Mouse (Mus musculus) MEL (cell line): Measurements from ENCODE around the gene Tcea3. TPM values are rescaled to one million over a fixed set of nuclear protein-coding genes. Genes with fewer than 3 reads are reported as not detected.

Experiments
- DNase-seq: peaks from one replicate; pipeline ENCODE4 v3.0.0; 2011; ENCODE audit warnings: low read depth, low spot score
- H3K27ac ChIP-seq: 2 replicates; pipeline ENCODE4 v1.5.1; 2012; ENCODE audit warnings: low read depth, mild to moderate bottlenecking, control low read depth, low read length, moderate library complexity; ENCODE audit not compliant: control insufficient read depth
- H3K27me3 ChIP-seq, 2 experiments: fragments of 150-350 bp in 1 of 2; sonication (generic) in 1 of 2; 2 replicates each; pipeline ENCODE4 v1.6.1; 2012; ENCODE audit warnings: low read length in 2 of 2, mild to moderate bottlenecking in 2 of 2, improper control_type of control experiment in 1 of 2, moderate library complexity in 1 of 2; ENCODE audit not compliant: insufficient read depth in 2 of 2, control insufficient read depth in 1 of 2
- H3K36me3 ChIP-seq, 2 experiments: 2 replicates each; pipeline ENCODE4 v1.6.1; 2012 to 2014; ENCODE audit warnings: low read length in 2 of 2, improper control_type of control experiment in 1 of 2, inconsistent platforms in 1 of 2, mild to moderate bottlenecking in 1 of 2; ENCODE audit not compliant: insufficient read depth in 2 of 2, control insufficient read depth in 1 of 2
- H3K4me1 ChIP-seq, 2 experiments: fragments of 150-350 bp in 1 of 2; sonication (generic) in 1 of 2; 2 replicates each; pipeline ENCODE4 v1.6.1; 2012; ENCODE audit warnings: low read length in 2 of 2, improper control_type of control experiment in 1 of 2, mild to moderate bottlenecking in 1 of 2; ENCODE audit not compliant: insufficient read depth in 2 of 2, control insufficient read depth in 1 of 2
- H3K4me3 ChIP-seq, 2 experiments: fragments of 150-350 bp in 1 of 2; sonication (generic) in 1 of 2; 2 replicates each; pipeline ENCODE4 v1.5.1; 2012; ENCODE audit warnings: low read depth in 2 of 2, low read length in 2 of 2, mild to moderate bottlenecking in 2 of 2, moderate library complexity in 2 of 2, control low read depth in 1 of 2, improper control_type of control experiment in 1 of 2; ENCODE audit not compliant: control insufficient read depth in 1 of 2, insufficient read depth in 1 of 2
- H3K79me2 ChIP-seq: 2 replicates; pipeline ENCODE4 v1.6.1; 2012; ENCODE audit warnings: mild to moderate bottlenecking, low read length, moderate library complexity; ENCODE audit not compliant: control insufficient read depth, poor library complexity, insufficient read depth
- H3K9ac ChIP-seq: 2 replicates; pipeline ENCODE4 v1.6.1; 2012; ENCODE audit warnings: low read depth, mild to moderate bottlenecking, control low read depth, low read length, moderate library complexity; ENCODE audit not compliant: control insufficient read depth, poor library complexity, severe bottlenecking
- H3K9me3 ChIP-seq: fragments of 150-350 bp; sonication (generic); replicated peaks from 2 replicates; pipeline ENCODE4 v1.6.1; 2012; ENCODE audit warnings: mild to moderate bottlenecking, low read length, improper control_type of control experiment, moderate library complexity; ENCODE audit not compliant: insufficient read depth
- BHLHE40 ChIP-seq: IDR thresholded peaks from 2 replicates; pipeline ENCODE4 v1.6.1; 2012; ENCODE audit warnings: low read depth, mild to moderate bottlenecking, inconsistent platforms, low read length, improper control_type of control experiment, borderline replicate concordance
- CHD2 ChIP-seq: IDR thresholded peaks from 2 replicates; pipeline ENCODE4 v1.6.1; 2011; ENCODE audit warnings: low read length, improper control_type of control experiment
- ELF1 ChIP-seq: IDR thresholded peaks from 2 replicates; pipeline ENCODE4 v1.6.1; 2014; ENCODE audit warnings: low read depth, mild to moderate bottlenecking, inconsistent platforms, low read length, improper control_type of control experiment, moderate library complexity
- EP300 ChIP-seq, 2 experiments: IDR thresholded peaks; 2 replicates each; pipeline ENCODE4 v1.6.1; 2011; ENCODE audit warnings: improper control_type of control experiment in 2 of 2, low read length in 2 of 2, low read depth in 1 of 2, mild to moderate bottlenecking in 1 of 2
- ETS1 ChIP-seq: IDR thresholded peaks from 2 replicates; pipeline ENCODE4 v1.6.1; 2012; ENCODE audit warnings: low read depth, mild to moderate bottlenecking, inconsistent platforms, low read length, improper control_type of control experiment, moderate library complexity
- JUND ChIP-seq: IDR thresholded peaks from 2 replicates; pipeline ENCODE4 v1.6.1; 2011; ENCODE audit warnings: low read depth, mild to moderate bottlenecking, improper control_type of control experiment, low read length
- MAFK ChIP-seq: IDR thresholded peaks from 2 replicates; pipeline ENCODE4 v1.6.1; 2011; ENCODE audit warnings: low read depth, mild to moderate bottlenecking, low read length, improper control_type of control experiment, borderline replicate concordance
- MAX ChIP-seq: IDR thresholded peaks from 2 replicates; pipeline ENCODE4 v1.6.1; 2011; ENCODE audit warnings: low read length, improper control_type of control experiment
- MAZ ChIP-seq: IDR thresholded peaks from 2 replicates; pipeline ENCODE4 v1.6.1; 2012; ENCODE audit warnings: low read depth, mild to moderate bottlenecking, inconsistent platforms, low read length, improper control_type of control experiment
- MEF2A ChIP-seq: IDR thresholded peaks from 2 replicates; pipeline ENCODE4 v1.6.1; 2014; ENCODE audit warnings: low read depth, mild to moderate bottlenecking, inconsistent platforms, low read length, improper control_type of control experiment; ENCODE audit not compliant: poor library complexity, insufficient replicate concordance, severe bottlenecking; ENCODE audit errors: extremely low read depth
- MYB ChIP-seq: IDR thresholded peaks from 2 replicates; pipeline ENCODE4 v1.6.1; 2011; ENCODE audit warnings: mild to moderate bottlenecking, low read depth, low read length, improper control_type of control experiment
- NELFE ChIP-seq: IDR thresholded peaks from 2 replicates; pipeline ENCODE4 v1.6.1; 2011; ENCODE audit warnings: low read depth, low read length, improper control_type of control experiment
- POLR2AphosphoS2 ChIP-seq: IDR thresholded peaks from 2 replicates; pipeline ENCODE4 v1.6.1; 2011; ENCODE audit warnings: low read length, improper control_type of control experiment
- RAD21 ChIP-seq: IDR thresholded peaks from 2 replicates; pipeline ENCODE4 v1.6.1; 2011; ENCODE audit warnings: mild to moderate bottlenecking, low read depth, low read length, improper control_type of control experiment
- SIN3A ChIP-seq: IDR thresholded peaks from 2 replicates; pipeline ENCODE4 v1.6.1; 2012; ENCODE audit warnings: low read length, improper control_type of control experiment, inconsistent platforms
- SMC3 ChIP-seq: IDR thresholded peaks from 2 replicates; pipeline ENCODE4 v1.6.1; 2011; ENCODE audit warnings: low read depth, low read length, improper control_type of control experiment
- TAL1 ChIP-seq: IDR thresholded peaks from 2 replicates; pipeline ENCODE4 v1.6.1; 2012; ENCODE audit warnings: mild to moderate bottlenecking, inconsistent platforms, low read length, moderate library complexity, mixed read lengths
- TBP ChIP-seq: IDR thresholded peaks from 2 replicates; pipeline ENCODE4 v1.8.0; 2011; ENCODE audit warnings: low read depth, low read length, improper control_type of control experiment
- USF2 ChIP-seq, 2 experiments: IDR thresholded peaks; 2 replicates each; pipeline ENCODE4 v1.6.1; 2011 to 2012; ENCODE audit warnings: improper control_type of control experiment in 2 of 2, low read length in 2 of 2, borderline replicate concordance in 1 of 2, inconsistent platforms in 1 of 2, low read depth in 1 of 2, mild to moderate bottlenecking in 1 of 2; ENCODE audit not compliant: insufficient read depth in 1 of 2
- ZKSCAN1 ChIP-seq: IDR thresholded peaks from 2 replicates; pipeline ENCODE4 v1.6.1; 2012; ENCODE audit warnings: low read depth, mild to moderate bottlenecking, inconsistent platforms, low read length, improper control_type of control experiment, moderate library complexity
- ZMIZ1 ChIP-seq: IDR thresholded peaks from 2 replicates; pipeline ENCODE4 v1.6.1; 2012; ENCODE audit warnings: low read depth, mild to moderate bottlenecking, inconsistent platforms, low read length, improper control_type of control experiment, moderate library complexity
- ZNF384 ChIP-seq: IDR thresholded peaks from 2 replicates; pipeline ENCODE4 v1.6.1; 2012; ENCODE audit warnings: low read depth, mild to moderate bottlenecking, inconsistent platforms, low read length, improper control_type of control experiment
- polyA plus RNA-seq, 2 experiments: library from polyadenylated mRNA; stranded (reverse) in 1 of 2; unstranded in 1 of 2; fragments of >175 nt in 1 of 2; fragments of >200 nt in 1 of 2; gene quantifications; 2 replicates each; pipeline versions ENCODE4 v1.2.1 to v1.2.4; 2012; ENCODE audit warnings: low replicate concordance in 2 of 2, low read depth in 1 of 2; ENCODE audit not compliant: insufficient read length in 2 of 2, insufficient read depth in 1 of 2, missing spikeins in 1 of 2
- total RNA-seq: library from RNA; depleted of rRNA; stranded (reverse); fragments of 300-350 nt; gene quantifications from 2 replicates; pipeline ENCODE4 v1.2.3, GENCODE M21; 2012

The Tcea3 gene
- total and polyA plus RNA-seq, 3 experiments = not detected

GRCm38 (mm10) chr4:136245681-136246080 lies 1.8 kb upstream of the Tcea3 start:
- Histone ChIP-seq H3K4me1 (no peaks in the 10 kb centered on the region), H3K9ac (no peak overlapping the region), H3K79me2 (no peaks in the 10 kb centered on the region), H3K9me3 (no peaks in the 10 kb centered on the region), H3K27ac (no peak overlapping the region), H3K27me3 (peaks cover 0 to 3% of the 10 kb centered on the region in 2 experiments; a peak in 2 of 4 replicates)
- TF ChIP-seq ETS1 (no peak), POLR2AphosphoS2 (no peak), MAX (no peak), ZKSCAN1 (no peak), EP300 (IDR thresholded peaks at IDR 0.05; ENCODE audit: low read depth in 1 of 2, low read length in 2 of 2) (no peak), MYB (no peak), TAL1 (no peak)
- TF ChIP-seq, all 39 proteins: peak for 0
- no peak overlapping the region for H3K4me3 ChIP-seq
- H3K36me3 ChIP-seq = no peaks in the 10 kb centered on the region
- no peak for DNase-seq

- Histone ChIP-seq H3K79me2 (no peaks in the 10 kb centered on the region), H3K4me3 (no peak overlapping the region), H3K9ac (no peak overlapping the region), H3K27ac (no peak overlapping the region), H3K36me3 (no peaks in the 10 kb centered on the region), H3K4me1 (no peaks in the 10 kb centered on the region), H3K9me3 (no peaks in the 10 kb centered on the region), H3K27me3 (peaks cover 0 to 3% of the 10 kb centered on the region in 2 experiments; a peak in 2 of 4 replicates)
- TF ChIP-seq MAFK (no peak), RAD21 (no peak), EP300 (IDR thresholded peaks at IDR 0.05; ENCODE audit: low read depth in 1 of 2, low read length in 2 of 2) (no peak), TBP (no peak), ELF1 (no peak)
- DNase-seq = no peak
Measured at GRCm38 (mm10) chr4:136246568-136246969, 960 bp upstream of the Tcea3 start.

- H3K9ac ChIP-seq = no peak overlapping the region
- H3K27me3 ChIP-seq = peaks cover 0 to 3% of the 10 kb centered on the region in 2 experiments; a peak in 2 of 4 replicates
- no peaks in the 10 kb centered on the region for H3K9me3 ChIP-seq
- H3K36me3 ChIP-seq = no peaks in the 10 kb centered on the region
- TF ChIP-seq USF2 (IDR thresholded peaks at IDR 0.05; ENCODE audit: borderline replicate concordance in 1 of 2, insufficient read depth in 1 of 2, low read depth in 1 of 2, low read length in 2 of 2) (no peak), MAX (no peak), BHLHE40 (no peak), SMC3 (no peak), MEF2A (no peak), JUND (no peak), SIN3A (no peak), MAZ (no peak), CHD2 (no peak), NELFE (no peak), ZNF384 (no peak), ZMIZ1 (no peak), RAD21 (no peak)
- H3K4me3 ChIP-seq = no peak overlapping the region
- no peaks in the 10 kb centered on the region for H3K79me2 ChIP-seq
- H3K4me1 ChIP-seq = no peaks in the 10 kb centered on the region
- no peak for DNase-seq
- no peak overlapping the region for H3K27ac ChIP-seq
Measured at GRCm38 (mm10) chr4:136247386-136247728, 172 bp upstream of the Tcea3 start.
